Mouse (Mus musculus): ENCODE measurements around the gene Dph2. TPM values are rescaled to one million over a fixed set of nuclear protein-coding genes. Genes with fewer than 3 reads are reported as not detected.

Dph2 gene
- polyA plus RNA-seq, 1 experiment, result 45.8 TPM

GRCm38 (mm10) chr4:117843101-117843500, 48.7 kb downstream of the Dph2 start:
- Histone ChIP-seq H3K36me3 (ENCODE audit: control insufficient read depth, insufficient read depth, low read length) (no peaks in the 10 kb centered on the region), H3K27me3 (ENCODE audit: control insufficient read depth, insufficient read depth, low read length) (no peaks in the 10 kb centered on the region), H3K4me3 (ENCODE audit: control insufficient read depth, insufficient read depth, low read length) (no peak overlapping the region), H3K27ac (ENCODE audit: control insufficient read depth, insufficient read depth, low read length) (no peak overlapping the region), H3K4me1 (replicated peaks; ENCODE audit: control insufficient read depth, insufficient read depth, low read length) (no peaks in the 10 kb centered on the region)
- 93% methylated on average over 5 of the region's 5 CpGs for WGBS
- TF ChIP-seq CTCF (IDR thresholded peaks at IDR 0.05; ENCODE audit: borderline replicate concordance, control insufficient read depth, extremely low read depth, insufficient read depth, low read length, poor library complexity) (no peak), POLR2A (IDR thresholded peaks at IDR 0.05; ENCODE audit: control insufficient read depth, extremely low read depth, insufficient read depth, low read length, poor library complexity) (no peak)
- no peak for DNase-seq

DNA sequence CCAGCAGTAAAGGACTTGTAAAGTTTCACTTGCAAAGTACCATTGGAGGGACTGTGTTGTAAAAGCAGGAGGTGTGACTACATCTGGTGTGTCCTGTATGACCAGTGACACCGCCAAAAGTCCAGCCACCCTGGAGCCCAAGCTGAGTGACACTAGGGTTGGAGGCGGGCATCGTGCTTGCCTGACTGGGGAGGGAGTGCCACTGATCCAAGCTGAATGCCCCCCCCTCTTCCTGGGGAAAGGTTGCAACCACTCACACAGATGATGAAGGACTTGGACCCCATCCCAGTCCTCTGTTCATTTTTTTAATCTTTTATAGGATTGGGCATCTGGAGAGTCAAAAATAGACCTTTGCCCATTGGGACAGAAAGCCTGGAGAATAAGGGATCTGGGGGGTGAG, 50.3 kb downstream of the Dph2 start:
- H3K4me1 ChIP-seq (replicated peaks; ENCODE audit: control insufficient read depth, insufficient read depth, low read length), result no peaks in the 10 kb centered on the region
- no peak for DNase-seq
- H3K27me3 ChIP-seq (ENCODE audit: control insufficient read depth, insufficient read depth, low read length), result no peaks in the 10 kb centered on the region
- H3K27ac ChIP-seq (ENCODE audit: control insufficient read depth, insufficient read depth, low read length), result no peak overlapping the region
- no peaks in the 10 kb centered on the region for H3K36me3 ChIP-seq (ENCODE audit: control insufficient read depth, insufficient read depth, low read length)
- H3K4me3 ChIP-seq (ENCODE audit: control insufficient read depth, insufficient read depth, low read length), result no peak overlapping the region
- TF ChIP-seq POLR2A (IDR thresholded peaks at IDR 0.05; ENCODE audit: control insufficient read depth, extremely low read depth, insufficient read depth, low read length, poor library complexity) (no peak), CTCF (IDR thresholded peaks at IDR 0.05; ENCODE audit: borderline replicate concordance, control insufficient read depth, extremely low read depth, insufficient read depth, low read length, poor library complexity) (no peak)
- WGBS, result 95% methylated on average over 3 of the region's 3 CpGs

DNA sequence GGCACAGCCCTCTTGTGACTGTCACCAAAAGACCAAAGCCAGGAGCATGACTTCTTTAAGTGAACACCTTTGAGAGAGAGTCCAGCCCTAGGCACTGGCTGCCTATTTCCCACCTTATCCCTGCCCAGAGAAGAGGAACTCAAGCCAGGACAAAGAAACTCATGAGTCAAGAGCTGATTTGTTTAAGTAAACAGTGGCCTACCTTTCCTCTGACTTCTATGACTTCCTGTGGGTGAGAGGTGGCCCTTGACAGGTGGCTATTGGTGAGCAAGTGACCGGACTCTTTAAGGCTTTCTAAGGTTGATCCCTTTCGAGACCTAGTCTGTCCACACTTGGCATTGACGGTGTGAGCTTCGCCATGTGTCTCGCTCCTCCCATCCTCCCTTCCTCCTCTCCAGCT, 51.0 kb downstream of the Dph2 start:
- WGBS, result 93% methylated on average over 5 of the region's 5 CpGs

GRCm38 (mm10) chr4:117839366-117839765, 52.5 kb downstream of the Dph2 start:
- Histone ChIP-seq H3K4me1 (replicated peaks; ENCODE audit: control insufficient read depth, insufficient read depth, low read length) (peaks cover 9% of the 10 kb centered on the region; the same call in 1 of the 2 replicates), H3K27ac (ENCODE audit: control insufficient read depth, insufficient read depth, low read length) (no peak overlapping the region), H3K27me3 (ENCODE audit: control insufficient read depth, insufficient read depth, low read length) (no peaks in the 10 kb centered on the region), H3K4me3 (ENCODE audit: control insufficient read depth, insufficient read depth, low read length) (no peak overlapping the region), H3K36me3 (ENCODE audit: control insufficient read depth, insufficient read depth, low read length) (no peaks in the 10 kb centered on the region)
- 86% methylated on average over 6 of the region's 6 CpGs for WGBS
- no peak for DNase-seq
- TF ChIP-seq POLR2A (IDR thresholded peaks at IDR 0.05; ENCODE audit: control insufficient read depth, extremely low read depth, insufficient read depth, low read length, poor library complexity), result no peak

More for the DNA sequence above, 51.0 kb downstream of the Dph2 start:
- no peaks in the 10 kb centered on the region for H3K27me3 ChIP-seq (ENCODE audit: control insufficient read depth, insufficient read depth, low read length)
- DNase-seq, result no peak
- TF ChIP-seq CTCF (IDR thresholded peaks at IDR 0.05; ENCODE audit: borderline replicate concordance, control insufficient read depth, extremely low read depth, insufficient read depth, low read length, poor library complexity) (no peak), POLR2A (IDR thresholded peaks at IDR 0.05; ENCODE audit: control insufficient read depth, extremely low read depth, insufficient read depth, low read length, poor library complexity) (no peak)
- H3K4me3 ChIP-seq (ENCODE audit: control insufficient read depth, insufficient read depth, low read length), result no peak overlapping the region
- no peaks in the 10 kb centered on the region for H3K36me3 ChIP-seq (ENCODE audit: control insufficient read depth, insufficient read depth, low read length)
- 0 out of 2 replicates have a peak, but pooled peaks cover 1% of the 10 kb centered on the region for H3K4me1 ChIP-seq (replicated peaks; ENCODE audit: control insufficient read depth, insufficient read depth, low read length)
- no peak overlapping the region for H3K27ac ChIP-seq (ENCODE audit: control insufficient read depth, insufficient read depth, low read length)

Other genes with a start within 250 kb of the Dph2 start
- 30.2 and 31.9 TPM in 2 replicates for gene Dmap1, start 209.8 kb downstream of the Dph2 start, polyA plus RNA-seq (2012; rRNA removed)
- 0.09 TPM in 1 of 2 replicates, not detected in the other for gene Gm12845, start 167.6 kb downstream of the Dph2 start, polyA plus RNA-seq (2012; rRNA removed)
- gene Klf17, start 126.4 kb downstream of the Dph2 start, polyA plus RNA-seq (2012; rRNA removed), result not detected in 2 replicates
- gene Slc6a9, start 57.5 kb downstream of the Dph2 start, polyA plus RNA-seq (2012; rRNA removed), result 4.7 and 8.2 TPM in 2 replicates
- gene Ccdc24, start 19.5 kb downstream of the Dph2 start, polyA plus RNA-seq (2012; rRNA removed), result 0.51 and 0.81 TPM in 2 replicates
- gene B4galt2, start 8.5 kb downstream of the Dph2 start, polyA plus RNA-seq (2012; rRNA removed), result 3.7 and 4.4 TPM in 2 replicates
- 372 and 526 TPM in 2 replicates for gene Atp6v0b, start 4.7 kb downstream of the Dph2 start, polyA plus RNA-seq (2012; rRNA removed)
- gene Ipo13, start 23.0 kb upstream of the Dph2 start, polyA plus RNA-seq (2012; rRNA removed), result 87.7 and 96.0 TPM in 2 replicates
- gene Artn, start 37.7 kb upstream of the Dph2 start, polyA plus RNA-seq (2012; rRNA removed), result 0.26 and 0.27 TPM in 2 replicates
- gene St3gal3, start 242.9 kb upstream of the Dph2 start, polyA plus RNA-seq (2012; rRNA removed), result 19.3 TPM in 2 replicates